Mouse (Mus musculus): ENCODE data around the gene Ica1.

Gene Ica1

DNA sequence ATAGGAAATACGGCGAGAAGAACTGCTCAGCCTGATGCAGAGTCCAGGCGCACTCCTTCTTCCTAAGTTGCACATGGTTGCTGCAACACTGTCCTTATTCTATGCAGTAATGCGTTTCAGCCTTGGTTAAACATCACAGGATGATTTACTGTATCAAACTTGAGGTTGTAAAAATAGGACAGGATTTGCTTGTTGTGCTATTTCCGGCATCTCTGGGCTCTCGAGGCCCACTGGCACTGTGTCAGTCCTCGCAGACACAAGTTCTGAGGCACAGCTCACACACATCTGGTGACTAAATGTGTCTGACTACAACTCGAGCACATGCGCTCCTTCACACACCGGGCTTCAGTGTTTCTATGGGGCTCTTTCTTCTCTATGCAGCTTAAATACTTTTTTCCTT lies 94.9 kb downstream of the Ica1 start:
- DNase-seq, result no peak

- no peak for DNase-seq
These were observed 97.4 kb downstream of the Ica1 start for GRCm38 (mm10) chr6:8680931-8681330.

GRCm38 (mm10) chr6:8673013-8673412 lies 105.3 kb downstream of the Ica1 start:
- DNase-seq, result no peak

DNA sequence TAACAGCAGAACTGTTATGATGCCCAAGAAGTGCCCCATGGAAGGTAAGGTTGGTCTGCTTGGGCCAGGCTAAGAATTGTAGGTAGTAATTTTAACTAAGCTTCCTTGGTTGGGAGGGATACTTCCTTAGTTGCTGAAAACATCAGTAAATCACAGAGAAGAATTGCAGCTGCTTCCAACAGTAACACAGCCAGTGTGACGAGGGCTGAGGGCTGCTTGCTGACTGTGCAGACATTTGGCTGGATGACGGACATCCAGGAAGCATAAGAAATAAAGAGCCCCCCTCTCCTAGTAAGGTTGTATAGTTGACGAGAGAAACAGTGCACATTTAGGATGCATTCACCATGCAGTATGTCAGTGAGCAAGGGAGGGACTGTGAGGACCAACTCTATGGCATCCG lies 108.9 kb downstream of the Ica1 start:
- no peak for DNase-seq

DNA sequence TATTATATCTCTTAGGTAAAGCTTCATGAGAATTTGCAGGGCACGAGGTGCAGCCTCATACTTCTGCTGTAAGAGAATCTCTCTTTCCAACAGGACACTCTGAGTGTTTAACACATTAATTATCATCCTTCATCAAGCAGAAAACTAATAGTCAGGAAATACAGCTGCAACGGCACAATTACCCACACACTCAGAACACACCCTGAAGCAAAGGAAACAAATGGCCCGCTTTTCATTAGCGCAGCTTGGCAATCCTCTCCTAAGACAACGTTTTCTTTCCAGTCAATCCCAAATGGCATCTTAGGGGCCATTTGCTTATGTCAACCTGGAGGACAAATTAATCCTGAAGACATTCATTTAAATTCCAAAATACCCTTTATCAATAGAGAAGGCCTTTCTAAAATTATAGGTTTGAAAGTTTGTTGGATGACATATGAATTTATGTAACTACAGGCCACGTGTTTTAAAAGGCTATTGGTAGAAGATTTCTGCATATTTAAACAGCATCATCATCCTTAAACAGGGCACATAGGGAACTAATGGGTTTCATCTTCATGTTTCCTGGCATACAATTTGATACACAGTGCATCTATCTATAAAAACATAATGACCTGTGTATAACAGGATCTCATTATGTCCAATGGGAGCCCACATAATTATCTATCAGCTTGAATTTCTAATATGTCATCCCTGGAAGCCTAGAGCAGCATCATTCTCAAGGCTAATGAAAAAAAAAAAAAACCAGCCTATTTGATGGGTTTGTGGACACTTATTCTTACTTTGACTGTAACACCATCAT lies 110.1 kb downstream of the Ica1 start:
- no peak for DNase-seq

DNA sequence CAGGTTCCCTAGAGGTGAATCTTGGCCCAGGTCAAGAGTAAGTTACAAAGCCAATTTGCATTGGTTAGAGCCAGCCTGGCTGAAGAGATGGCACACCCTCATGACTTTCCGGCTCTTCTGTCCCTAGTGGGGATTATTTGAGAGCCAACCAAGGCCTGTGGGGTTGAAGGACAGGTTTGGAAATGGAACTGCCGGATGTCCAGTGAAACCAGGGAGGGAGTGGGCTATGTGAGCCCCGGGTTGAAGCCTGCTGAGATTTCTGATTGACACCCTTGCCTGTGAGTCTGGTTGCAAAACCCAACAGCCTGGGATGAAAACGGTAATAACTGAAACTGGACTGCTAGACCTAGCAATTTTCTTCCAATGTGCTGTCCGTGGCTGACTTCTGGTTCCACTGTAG lies 112.5 kb downstream of the Ica1 start:
- no peak for DNase-seq

- DNase-seq, result no peak
These were observed 113.3 kb downstream of the Ica1 start for GRCm38 (mm10) chr6:8664956-8665355.

DNA sequence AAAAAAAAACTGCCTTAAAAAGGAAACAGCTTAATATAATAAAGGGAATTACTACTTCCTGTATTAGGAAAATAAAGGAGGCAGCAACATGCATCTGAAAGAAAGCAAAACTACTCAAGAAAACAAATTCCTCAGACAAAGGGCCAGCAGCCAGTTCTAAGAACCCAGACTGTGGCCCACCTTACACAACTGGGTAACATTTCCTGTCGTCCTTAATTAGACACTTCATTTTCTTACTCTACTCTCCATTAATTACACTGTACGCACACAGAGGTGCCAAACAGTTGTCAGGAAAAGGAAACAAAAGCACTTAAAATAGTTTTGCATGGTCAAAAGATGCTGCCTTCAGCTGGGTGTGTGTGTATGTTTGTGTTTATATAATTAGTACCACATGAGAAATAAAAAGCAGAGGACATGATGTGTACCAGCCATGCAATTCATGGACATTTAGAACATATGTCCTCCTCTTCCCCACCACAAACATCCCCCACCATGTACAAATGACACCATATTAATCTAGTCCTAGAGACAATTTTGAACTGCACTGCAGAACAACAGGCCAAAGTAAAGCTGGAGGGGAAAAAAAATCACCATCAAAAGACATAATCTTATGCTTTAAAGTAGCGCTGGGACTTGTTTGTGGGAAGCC lies 115.1 kb downstream of the Ica1 start:
- no peak for DNase-seq

GRCm38 (mm10) chr6:8661404-8661803 lies 116.9 kb downstream of the Ica1 start:
- DNase-seq, result no peak

DNA sequence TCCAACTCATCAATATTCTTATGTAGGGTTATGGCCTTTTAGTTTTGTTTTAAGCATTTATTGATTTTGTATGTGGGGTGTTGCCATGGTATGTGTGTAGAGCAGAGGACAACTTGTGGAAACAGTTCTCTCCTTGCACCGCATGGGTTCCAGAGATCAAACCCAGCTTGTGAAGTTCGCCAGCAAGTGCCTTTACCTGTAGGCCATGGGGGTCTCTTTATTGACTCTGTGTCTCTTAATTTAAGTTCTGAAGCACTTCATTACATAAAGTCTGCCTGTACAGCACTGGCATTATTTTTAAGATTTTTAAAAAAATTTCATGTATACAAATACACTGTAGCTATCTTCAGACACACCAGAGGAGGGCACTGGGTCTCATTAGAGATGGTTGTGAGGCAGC lies 118.2 kb downstream of the Ica1 start:
- DNase-seq, result no peak

DNA sequence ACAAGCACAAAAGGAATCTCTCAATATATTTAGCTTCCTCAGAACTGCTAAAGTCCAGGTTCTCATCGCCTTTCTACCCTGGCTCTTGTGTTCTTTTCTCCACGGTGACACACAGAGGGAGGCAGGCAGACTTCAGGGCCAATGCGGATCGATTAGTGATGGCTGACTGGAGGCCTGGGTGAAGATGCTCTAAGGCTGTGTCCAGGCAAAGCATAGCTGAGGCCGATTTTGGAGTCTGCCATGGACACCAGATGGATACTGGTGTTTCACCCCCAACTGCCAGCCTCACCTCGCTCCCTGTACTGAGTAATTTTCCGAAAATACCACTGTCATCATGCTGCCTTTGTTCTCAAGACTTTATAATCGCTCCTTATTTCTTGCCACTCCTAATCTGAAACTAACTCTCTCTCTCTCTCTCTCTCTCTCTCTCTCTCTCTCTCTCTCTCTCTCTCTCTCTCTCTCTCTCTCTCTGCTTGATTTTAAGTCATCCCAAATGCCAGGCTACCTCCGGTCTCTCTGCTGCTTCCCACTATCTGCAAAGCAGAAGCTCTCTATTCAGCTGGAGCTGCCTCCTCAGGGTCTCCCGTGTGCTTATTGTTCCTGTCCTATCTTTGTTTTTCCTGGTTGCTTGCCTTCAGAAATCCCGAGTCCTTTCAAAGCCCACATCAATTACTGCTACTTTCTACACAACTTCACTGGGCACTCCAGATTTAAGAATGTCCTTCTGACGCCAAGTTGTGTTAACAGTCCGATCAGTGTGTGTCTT lies 118.9 kb downstream of the Ica1 start:
- peak; percentile 79 to 88 for DNase-seq

GRCm38 (mm10) chr6:8658431-8658830 lies 119.9 kb downstream of the Ica1 start:
- DNase-seq, result no peak

DNA sequence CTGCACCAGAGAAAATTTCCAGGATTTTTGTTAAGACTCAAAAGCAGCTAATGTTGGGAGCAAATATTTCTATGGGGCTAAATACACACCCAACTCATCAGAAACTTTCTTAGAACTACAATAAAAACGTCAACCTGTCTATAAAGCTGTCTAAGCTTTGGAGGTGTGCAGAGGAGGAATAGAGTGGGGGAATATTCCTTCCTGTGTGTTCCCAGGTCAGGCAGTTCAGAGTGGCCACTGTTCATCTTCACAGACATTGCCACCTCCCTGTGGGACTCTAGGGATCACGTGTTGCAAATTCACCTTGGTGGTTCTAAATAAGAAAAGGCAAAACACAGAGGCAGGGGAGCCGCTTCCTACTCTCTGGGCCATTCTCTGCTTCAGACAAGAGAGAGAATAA lies 120.8 kb downstream of the Ica1 start:
- no peak for DNase-seq

GRCm38 (mm10) chr6:8655454-8655853 lies 122.8 kb downstream of the Ica1 start:
- no peak for DNase-seq

- DNase-seq, result no peak
These were observed 127.9 kb downstream of the Ica1 start for GRCm38 (mm10) chr6:8650413-8650812.

DNA sequence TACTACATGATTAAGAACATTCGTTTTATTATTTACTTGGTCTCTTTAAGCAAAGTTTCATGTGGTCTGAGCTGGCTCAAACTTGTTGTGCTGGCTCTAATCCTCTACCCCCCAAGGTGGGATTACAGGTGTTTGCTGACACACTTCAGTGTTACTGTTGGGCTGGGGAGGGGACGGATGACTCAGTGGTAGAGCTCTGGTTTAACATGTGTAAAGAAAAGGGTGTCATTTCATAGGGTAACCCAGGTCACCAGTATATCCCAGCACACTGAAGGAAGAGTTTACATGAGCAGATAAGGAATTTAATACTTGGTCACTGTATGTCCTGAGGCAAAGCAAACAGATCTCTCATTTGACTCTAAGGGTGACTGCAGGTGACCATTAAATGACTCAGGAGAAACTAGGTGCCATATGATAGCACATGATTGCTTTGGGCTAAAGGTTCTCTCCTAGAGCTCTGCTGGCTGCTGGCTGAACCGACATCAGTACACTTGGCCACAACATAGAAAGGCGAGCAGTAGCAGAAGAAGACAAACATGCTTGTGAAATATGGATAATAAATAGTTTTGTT lies 128.9 kb downstream of the Ica1 start:
- DNase-seq, result no peak

DNA sequence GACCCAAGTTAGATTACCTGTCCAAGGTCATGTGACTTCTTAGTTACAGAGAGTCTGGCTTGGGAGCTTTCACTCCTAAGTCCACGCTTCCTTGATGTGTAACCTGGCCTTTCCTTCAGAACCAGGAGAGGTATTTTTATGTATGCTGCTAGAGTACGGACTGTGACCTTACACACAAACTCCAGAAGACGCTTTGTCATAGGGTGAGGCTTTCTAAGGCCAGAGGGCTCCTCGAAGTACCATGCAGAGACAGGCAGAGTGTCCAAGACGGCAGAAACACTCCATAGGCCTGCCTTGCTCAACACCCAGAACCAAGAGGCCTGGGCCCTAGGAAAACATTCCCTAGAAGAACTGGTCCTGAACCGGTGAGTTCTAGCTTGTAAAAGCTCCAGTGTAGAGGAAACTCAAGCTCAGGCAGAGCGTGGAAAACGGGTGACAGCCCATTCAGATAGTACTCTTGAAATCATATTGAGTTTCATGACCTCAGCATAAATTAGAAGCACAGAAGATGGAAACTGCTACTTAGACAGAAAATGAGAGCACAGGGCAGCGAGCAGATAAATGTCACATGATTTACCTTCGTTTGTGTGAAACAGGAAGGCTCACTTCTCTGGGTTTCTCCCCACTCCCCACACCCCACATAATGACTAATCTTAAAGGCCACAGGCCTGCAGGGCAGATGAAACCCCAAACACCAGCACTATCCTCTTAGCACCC lies 129.9 kb downstream of the Ica1 start:
- DNase-seq, result no peak

GRCm38 (mm10) chr6:8647513-8648184 lies 130.6 kb downstream of the Ica1 start:
- no peak for DNase-seq

GRCm38 (mm10) chr6:8645708-8646107 lies 132.6 kb downstream of the Ica1 start:
- DNase-seq, result peak; percentile 38 to 43

- no peak for DNase-seq
These were observed 133.6 kb downstream of the Ica1 start for GRCm38 (mm10) chr6:8644703-8645102.

- no peak for DNase-seq
These were observed 137.4 kb downstream of the Ica1 start for GRCm38 (mm10) chr6:8640863-8641262.

- no peak for DNase-seq
These were observed 138.8 kb downstream of the Ica1 start for GRCm38 (mm10) chr6:8639526-8639925.

Data from cerebellum, adult 18-20 months (tissue).